Mouse (Mus musculus): Measurements from ENCODE around the gene C1qtnf5. TPM values are rescaled to one million over a fixed set of nuclear protein-coding genes. Genes with fewer than 3 reads are reported as not detected.

C1qtnf5 gene
- polyA plus RNA-seq, 1 experiment from 2014 or later = not detected

GRCm38 (mm10) chr9:44141951-44142350 is 34.9 kb downstream of the C1qtnf5 start:
- WGBS (ENCODE audit: missing documents) = 95% methylated on average over 5 of the region's 5 CpGs
- H3K27ac ChIP-seq = no peak overlapping the region
- no peak overlapping the region for H3K4me3 ChIP-seq (ENCODE audit: inconsistent target)
- H3K36me3 ChIP-seq (ENCODE audit: inconsistent target) = peaks cover 35% of the 10 kb centered on the region; the same call in 1 of the 2 replicates
- H3K79me2 ChIP-seq (ENCODE audit: inconsistent target) = no peaks in the 10 kb centered on the region

GRCm38 (mm10) chr9:44143421-44143820 is 36.4 kb downstream of the C1qtnf5 start:
- Histone ChIP-seq H3K36me3 (ENCODE audit: inconsistent target) (peaks cover 50% of the 10 kb centered on the region; the same call in 1 of the 2 replicates), H3K79me2 (ENCODE audit: inconsistent target) (no peaks in the 10 kb centered on the region), H3K27ac (no peak overlapping the region), H3K4me3 (ENCODE audit: inconsistent target) (no peak overlapping the region)
- 93% methylated on average over 5 of the region's 5 CpGs for WGBS (ENCODE audit: missing documents)

GRCm38 (mm10) chr9:44144023-44144717 is 37.1 kb downstream of the C1qtnf5 start:
- no peaks in the 10 kb centered on the region for H3K79me2 ChIP-seq (ENCODE audit: inconsistent target)
- peaks cover 56% of the 10 kb centered on the region; the same call in 1 of the 2 replicates for H3K36me3 ChIP-seq (ENCODE audit: inconsistent target)
- WGBS (ENCODE audit: missing documents) = 93% methylated on average over 3 of the region's 8 CpGs
- no peak overlapping the region for H3K27ac ChIP-seq
- no peak overlapping the region for H3K4me3 ChIP-seq (ENCODE audit: inconsistent target)

- peaks cover 61% of the 10 kb centered on the region; the same call in 1 of the 2 replicates for H3K36me3 ChIP-seq (ENCODE audit: inconsistent target)
- no peak overlapping the region for H3K4me3 ChIP-seq (ENCODE audit: inconsistent target)
- no peaks in the 10 kb centered on the region for H3K79me2 ChIP-seq (ENCODE audit: inconsistent target)
- no peak overlapping the region for H3K27ac ChIP-seq
Measured at GRCm38 (mm10) chr9:44144718-44145060, 37.6 kb downstream of the C1qtnf5 start.

GRCm38 (mm10) chr9:44147290-44147689 is 40.2 kb downstream of the C1qtnf5 start:
- H3K79me2 ChIP-seq (ENCODE audit: inconsistent target) = no peaks in the 10 kb centered on the region
- no peak overlapping the region for H3K4me3 ChIP-seq (ENCODE audit: inconsistent target)
- 93% methylated on average over 2 of the region's 3 CpGs for WGBS (ENCODE audit: missing documents)
- no peak overlapping the region for H3K27ac ChIP-seq
- peaks cover 85% of the 10 kb centered on the region for H3K36me3 ChIP-seq (ENCODE audit: inconsistent target)

Other genes with a start within 250 kb of the C1qtnf5 start
- gene Thy1, start 63.9 kb upstream of the C1qtnf5 start, polyA plus RNA-seq (2018) = 0.38 to 0.87 TPM in 2 of 3 replicates, not detected in the other
- gene Usp2, start 40.2 kb upstream of the C1qtnf5 start, polyA plus RNA-seq (2018) = 0.59 to 3.4 TPM (median 2.0 TPM) in 3 replicates
- not detected in 3 replicates for gene Mfrp, start 5.5 kb upstream of the C1qtnf5 start, polyA plus RNA-seq (2018)
- 0.06 TPM in 1 of 3 replicates, not detected in the others for gene Gm49380, start 6.3 kb downstream of the C1qtnf5 start, polyA plus RNA-seq (2018)
- 13.3 to 20.0 TPM (median 18.3 TPM) in 3 replicates for gene Rnf26, start 6.3 kb downstream of the C1qtnf5 start, polyA plus RNA-seq (2018)
- gene Mcam, start 27.2 kb downstream of the C1qtnf5 start, polyA plus RNA-seq (2018) = 0.11 to 0.30 TPM in 2 of 3 replicates, not detected in the other
- 37.9 to 51.2 TPM (median 42.7 TPM) in 3 replicates for gene Cbl, start 126.8 kb downstream of the C1qtnf5 start, polyA plus RNA-seq (2018)
- not detected in 3 replicates for gene Ccdc153, start 133.4 kb downstream of the C1qtnf5 start, polyA plus RNA-seq (2018)
- gene Pdzd3, start 144.2 kb downstream of the C1qtnf5 start, polyA plus RNA-seq (2018) = not detected in 3 replicates
- gene Nlrx1, start 161.4 kb downstream of the C1qtnf5 start, polyA plus RNA-seq (2018) = 3.3 to 8.7 TPM (median 6.8 TPM) in 3 replicates
- not detected in 3 replicates for gene Abcg4, start 181.4 kb downstream of the C1qtnf5 start, polyA plus RNA-seq (2018)
- 5.9 to 13.1 TPM (median 6.2 TPM) in 3 replicates for gene Hinfp, start 198.4 kb downstream of the C1qtnf5 start, polyA plus RNA-seq (2018)
- gene C2cd2l, start 213.0 kb downstream of the C1qtnf5 start, polyA plus RNA-seq (2018) = 17.1 to 41.1 TPM (median 22.0 TPM) in 3 replicates
- 30.6 to 40.7 TPM (median 36.3 TPM) in 3 replicates for gene Dpagt1, start 218.8 kb downstream of the C1qtnf5 start, polyA plus RNA-seq (2018)
- 7.9 to 22.2 TPM (median 12.3 TPM) in 3 replicates for gene H2afx, start 227.4 kb downstream of the C1qtnf5 start, polyA plus RNA-seq (2018)
- gene Hmbs, start 237.0 kb downstream of the C1qtnf5 start, polyA plus RNA-seq (2018) = 22.5 to 38.8 TPM (median 27.1 TPM) in 3 replicates